Mouse (Mus musculus) natural killer cell, adult 2 months (primary cell): ENCODE measurements around the gene Nup93.

Experiments used
- DNase-seq, 2 experiments: peaks; one replicate each; pipeline ENCODE4 v3.0.0; 2022; ENCODE audit warnings: low spot score in 2 of 2

The Nup93 gene

DNA sequence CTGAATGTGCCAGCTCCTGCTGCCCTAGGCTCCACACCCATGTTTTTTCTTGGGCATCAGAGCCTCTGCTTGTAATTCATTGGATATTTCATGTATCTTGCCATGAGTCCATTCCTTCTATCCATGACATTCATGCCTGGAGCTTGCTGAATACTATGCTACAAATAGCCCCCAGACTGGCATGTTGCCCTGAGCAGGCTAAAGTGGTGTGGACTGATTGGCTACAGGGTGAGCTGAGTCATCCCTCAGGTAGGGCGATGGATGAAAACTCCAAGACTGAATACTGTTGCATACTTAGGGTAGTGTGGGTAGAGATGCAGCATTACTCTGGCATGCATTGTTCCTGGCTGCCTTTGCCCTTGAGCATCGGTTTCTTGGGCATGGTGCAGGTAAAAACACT is 102.9 kb downstream of the Nup93 start:
- DNase-seq, result no peak

DNA sequence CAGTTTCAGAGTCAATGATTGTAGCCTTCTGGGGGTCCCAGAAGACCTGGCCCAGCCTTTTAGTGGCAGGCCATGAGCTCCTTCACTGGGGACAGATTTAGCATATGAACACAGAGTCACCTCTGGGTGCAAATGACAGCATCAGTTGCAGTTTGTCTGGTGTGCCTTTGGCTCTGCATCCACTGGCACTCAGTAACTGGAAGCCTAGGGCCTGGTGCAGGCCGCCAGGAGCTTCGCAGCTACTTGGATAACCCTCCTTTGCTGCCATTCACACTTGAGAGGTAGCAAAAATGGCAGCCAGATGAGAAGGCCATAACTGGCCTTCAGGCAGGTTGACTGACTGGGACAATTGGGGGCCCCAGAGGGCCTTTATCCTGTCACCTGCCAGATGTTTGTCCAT is 103.3 kb downstream of the Nup93 start:
- no peak for DNase-seq

DNA sequence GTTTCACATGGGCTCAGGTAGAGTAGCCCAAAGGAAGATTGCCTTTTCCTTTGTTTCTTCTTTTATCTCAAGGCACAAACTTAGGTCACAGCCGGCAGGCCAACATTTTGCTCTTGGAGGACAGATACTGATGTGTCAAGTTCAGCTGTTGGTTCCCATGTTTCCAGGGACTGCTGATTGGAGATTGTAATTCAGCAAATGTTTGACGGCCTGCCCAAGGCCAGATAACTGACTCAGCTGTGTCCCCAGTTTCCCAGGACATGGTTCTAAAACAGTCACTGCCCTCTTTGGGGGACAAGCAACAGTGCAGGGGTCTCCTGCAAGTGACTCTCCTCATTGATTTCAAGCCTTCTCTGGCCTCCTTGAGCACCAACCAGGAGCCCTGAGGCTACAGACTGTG is 105.7 kb downstream of the Nup93 start:
- DNase-seq, result no peak

DNA sequence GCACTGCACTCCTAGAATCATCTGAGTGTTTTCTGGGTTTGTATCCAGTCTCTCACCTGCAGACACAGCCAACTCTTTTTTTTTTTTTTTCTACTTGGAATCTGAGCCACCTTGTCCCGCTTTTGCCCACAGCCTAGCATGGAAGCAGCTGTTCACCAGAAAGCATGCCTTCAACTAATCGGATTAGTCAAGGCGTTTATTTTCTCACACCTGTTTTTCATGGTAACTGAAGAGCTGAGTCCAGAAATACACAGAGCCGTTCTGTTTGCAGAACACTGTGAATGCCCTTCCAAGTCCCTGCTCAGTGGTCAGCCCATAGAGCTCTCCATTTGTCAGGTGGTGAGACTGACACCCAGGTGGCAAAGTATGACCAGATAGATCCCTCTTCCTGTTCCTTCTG is 107.7 kb downstream of the Nup93 start:
- no peak for DNase-seq

DNA sequence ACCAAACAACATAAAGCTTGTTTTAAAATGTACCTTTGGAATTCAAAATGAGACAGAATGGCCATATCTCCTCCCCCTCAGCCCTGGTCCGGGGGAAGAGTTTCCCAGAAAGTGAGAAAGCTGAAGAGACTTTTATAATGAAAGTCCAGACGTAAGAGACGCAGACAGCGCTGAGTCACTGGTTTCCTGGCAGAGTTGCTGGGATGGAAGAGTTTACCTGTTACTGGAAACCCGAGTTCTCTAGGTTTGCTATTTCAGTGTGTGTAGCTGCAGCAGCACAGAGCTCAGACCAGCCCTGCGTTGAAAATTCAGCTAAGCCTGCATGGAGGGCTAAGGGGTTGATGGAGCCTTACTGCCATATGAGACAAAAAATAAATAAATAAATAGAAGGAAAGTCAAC is 108.7 kb downstream of the Nup93 start:
- no peak for DNase-seq

DNA sequence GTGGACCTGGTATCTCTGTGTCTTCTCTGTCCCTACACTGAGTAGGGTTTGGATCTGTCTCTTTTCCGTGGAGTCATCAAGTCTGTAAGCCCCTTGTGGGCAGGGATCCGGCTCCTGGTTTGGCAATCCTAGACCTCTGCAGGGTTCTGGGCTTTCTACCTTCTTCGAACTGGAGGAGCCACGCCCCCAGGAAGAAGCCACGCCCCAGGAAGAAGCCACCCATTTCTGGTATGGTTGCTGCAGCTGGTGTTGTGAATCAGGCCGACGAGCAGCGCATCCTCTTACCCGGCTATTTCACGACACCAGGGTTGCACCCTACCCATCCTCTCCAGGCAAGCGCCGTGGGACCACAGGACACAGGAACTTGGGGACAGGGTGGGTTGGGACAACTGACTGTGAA is 109.7 kb downstream of the Nup93 start:
- DNase-seq, result no peak

DNA sequence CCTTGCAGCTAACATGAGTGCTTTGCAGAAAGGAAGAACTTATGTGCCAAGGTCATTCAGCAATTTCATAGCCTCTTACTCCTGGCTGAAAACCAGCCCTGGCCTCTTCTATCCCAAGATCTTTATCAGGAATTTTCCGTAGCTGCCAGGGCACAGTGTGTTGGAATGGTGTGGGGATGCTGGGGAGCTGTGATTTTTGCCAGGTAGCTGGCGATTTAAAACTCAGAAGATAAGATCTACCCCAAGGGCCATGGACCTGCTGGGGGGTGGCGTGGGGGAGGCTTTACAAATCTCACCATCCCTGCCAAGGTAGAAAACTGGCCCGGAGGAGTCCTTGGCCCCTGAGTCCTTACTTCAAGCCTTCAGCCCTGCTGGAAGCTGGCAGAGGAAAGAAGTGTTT is 111.7 kb downstream of the Nup93 start:
- no peak for DNase-seq

DNA sequence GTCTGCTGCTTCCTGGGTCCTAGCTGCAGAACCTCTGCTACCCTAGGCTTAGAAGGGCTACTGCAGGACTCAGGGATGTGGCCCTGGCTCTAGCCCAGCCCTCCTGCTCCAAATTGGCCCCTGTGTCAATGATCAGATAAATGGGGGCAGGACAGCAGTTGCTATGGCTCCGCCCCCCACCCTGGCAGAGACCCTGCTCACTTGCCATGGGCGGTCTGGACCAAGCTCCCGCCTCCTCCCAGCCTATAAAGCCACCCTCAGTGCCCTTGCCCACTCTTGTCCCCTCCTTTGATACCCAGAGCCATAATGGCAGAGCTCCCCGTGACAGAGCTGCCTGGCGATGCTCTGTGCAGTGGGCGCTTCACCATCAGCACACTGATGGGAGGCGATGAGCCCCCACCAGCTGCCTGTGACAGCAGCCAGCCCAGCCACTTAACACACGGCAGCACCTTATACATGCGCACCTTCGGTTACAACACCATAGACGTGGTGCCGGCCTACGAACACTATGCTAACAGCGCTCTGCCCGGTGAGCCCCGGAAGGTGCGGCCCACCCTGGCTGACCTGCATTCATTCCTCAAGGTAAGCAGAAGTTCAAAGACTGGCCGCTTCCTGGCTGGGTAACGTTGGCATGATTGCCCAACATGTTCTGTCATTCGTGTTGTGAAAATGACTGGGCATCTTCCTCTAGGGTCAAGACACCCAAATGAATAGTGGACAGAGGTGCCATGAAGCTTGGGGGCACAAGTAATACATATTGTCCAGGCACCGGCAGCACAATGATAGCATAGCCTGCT is 114.8 kb downstream of the Nup93 start, which contains the start of gene Slc12a3:
TSS of gene Slc12a3 (plus strand) at position 270 of the 797 bp plus-strand sequence.
- DNase-seq, result no peak

DNA sequence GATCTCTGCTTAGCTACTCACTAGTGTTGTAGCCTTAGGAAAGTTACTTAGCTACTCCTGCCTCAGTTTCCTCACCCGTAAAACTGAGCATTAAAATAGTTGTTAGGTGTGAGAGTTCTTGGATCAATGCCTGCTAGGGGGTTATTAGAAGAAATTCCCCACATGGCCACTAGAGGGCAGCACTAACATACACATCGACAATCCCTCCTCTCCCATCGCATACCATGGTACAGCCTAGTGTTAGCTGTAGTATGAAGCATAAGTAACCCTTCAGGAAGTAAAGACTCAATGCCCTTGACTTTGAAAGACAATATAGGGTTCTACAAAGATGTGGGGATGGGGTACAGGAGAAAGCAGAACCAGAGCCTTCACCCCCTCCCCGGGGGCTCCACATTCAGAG is 116.4 kb downstream of the Nup93 start:
- DNase-seq, result peak; percentile 59 to 70

DNA sequence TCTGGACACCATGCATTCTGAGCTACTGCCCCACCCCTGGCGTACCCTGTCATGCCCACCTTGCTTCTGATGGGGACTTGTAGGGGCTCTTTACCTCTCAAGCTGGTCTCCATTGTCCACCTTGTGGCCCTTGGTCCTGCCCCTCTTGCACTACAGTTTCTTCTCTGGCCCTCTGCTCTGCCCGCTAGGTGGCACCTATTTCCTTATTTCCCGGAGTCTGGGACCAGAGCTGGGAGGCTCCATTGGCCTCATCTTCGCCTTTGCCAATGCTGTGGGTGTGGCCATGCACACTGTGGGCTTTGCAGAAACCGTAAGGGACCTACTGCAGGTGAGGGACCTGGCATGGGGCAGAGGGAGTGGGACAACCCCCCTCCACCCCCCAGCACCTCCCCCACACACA is 119.0 kb downstream of the Nup93 start:
- DNase-seq, result no peak

DNA sequence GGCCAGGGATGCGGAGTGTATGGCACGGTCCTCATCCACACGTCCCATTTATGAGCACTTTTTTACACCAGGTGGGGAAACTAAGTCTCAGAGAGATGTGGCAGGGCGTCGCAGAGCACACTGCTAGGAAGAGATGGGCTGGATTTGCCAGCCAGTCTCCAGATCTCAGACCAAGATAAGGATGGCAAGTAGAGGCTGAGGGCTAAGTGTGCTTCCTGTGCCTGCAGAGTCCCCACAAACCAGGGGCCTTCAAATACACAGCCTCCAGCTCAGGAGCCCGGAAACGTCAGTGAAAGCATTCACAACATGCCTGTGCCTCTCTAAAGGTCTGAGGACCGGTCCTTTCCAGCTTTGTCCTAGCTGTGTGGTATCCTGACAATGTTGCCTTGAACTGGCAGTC is 123.2 kb downstream of the Nup93 start:
- no peak for DNase-seq

DNA sequence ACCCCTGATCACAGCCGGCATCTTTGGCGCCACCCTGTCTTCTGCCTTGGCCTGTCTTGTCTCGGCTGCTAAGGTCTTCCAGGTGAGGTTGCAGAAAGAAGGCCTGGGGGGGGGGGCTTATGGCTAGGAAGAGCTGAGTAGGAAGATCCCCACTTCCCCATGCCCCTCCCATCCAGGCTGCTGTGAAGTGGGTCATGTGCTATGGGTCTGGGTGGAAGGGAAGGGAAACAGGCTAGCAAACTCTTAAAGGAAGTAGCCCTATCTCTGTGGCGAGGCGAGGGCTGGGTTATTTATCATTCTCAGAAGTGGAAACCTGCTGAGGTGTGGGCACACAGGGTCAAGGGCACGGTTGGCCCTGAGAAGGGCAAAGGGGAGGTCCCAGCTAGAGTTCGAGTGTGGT is 126.4 kb downstream of the Nup93 start:
- DNase-seq, result no peak

DNA sequence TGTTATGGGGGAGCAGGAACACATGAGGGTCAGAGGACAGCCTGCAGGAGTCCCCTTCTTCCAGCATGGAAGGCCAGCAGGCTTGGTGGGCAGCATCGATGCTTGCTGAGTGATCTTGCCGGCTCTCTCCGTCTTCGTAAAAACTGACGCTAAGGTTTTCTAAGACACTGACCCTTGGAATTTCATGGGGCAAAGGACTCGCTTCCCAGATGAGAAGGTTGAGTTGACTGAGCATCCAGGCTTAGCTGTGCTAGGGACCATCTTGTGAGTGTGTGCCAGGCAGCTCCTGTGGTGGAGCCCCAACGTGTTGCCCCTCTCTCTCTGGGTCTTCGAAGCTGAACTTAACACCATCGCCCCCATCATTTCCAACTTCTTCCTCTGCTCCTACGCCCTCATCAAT is 128.3 kb downstream of the Nup93 start:
- DNase-seq, result no peak

DNA sequence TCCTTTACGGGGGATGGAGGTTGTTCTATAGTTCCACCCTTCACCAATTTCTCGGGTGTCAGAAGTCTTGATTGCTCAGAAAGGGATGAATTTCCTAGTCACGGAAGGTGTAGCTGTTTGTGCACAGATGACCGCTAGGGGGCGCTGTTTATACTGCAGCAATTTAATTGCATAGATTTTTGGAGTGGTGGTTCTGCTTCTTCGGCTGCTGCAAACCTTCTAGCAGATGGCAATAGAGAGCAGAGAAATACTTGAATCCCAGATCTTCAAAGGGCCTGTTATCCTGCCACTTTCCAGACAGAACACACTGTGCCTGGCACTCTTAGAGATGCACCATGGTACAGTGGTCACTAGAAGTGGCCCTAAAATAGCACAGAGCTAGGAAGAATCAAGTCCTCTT is 128.9 kb downstream of the Nup93 start:
- peak; percentile 75 to 85 for DNase-seq

DNA sequence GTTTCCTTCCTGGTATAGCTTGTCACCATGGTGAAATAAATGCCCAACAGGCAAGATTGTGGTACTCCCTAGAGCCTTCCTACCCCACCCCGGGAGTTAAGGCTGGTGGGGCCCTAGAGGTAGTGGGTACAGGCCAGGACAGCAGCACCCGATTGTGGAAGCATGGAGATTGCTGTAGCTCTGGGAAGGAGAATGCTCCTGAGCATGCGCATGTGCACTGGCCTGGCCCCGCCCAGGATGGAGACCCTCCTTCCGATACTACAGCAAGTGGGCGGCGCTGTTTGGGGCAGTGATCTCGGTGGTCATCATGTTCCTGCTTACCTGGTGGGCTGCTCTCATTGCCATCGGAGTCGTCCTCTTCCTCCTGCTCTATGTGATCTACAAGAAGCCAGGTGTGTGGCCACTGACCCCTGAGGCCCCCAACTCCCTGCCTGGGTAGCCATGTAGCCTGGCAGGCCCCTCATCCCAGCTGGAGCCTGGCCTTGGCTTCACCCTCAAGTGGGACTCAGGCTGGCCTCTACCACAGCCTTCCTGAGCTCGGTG is 129.5 kb downstream of the Nup93 start:
- no peak for DNase-seq

DNA sequence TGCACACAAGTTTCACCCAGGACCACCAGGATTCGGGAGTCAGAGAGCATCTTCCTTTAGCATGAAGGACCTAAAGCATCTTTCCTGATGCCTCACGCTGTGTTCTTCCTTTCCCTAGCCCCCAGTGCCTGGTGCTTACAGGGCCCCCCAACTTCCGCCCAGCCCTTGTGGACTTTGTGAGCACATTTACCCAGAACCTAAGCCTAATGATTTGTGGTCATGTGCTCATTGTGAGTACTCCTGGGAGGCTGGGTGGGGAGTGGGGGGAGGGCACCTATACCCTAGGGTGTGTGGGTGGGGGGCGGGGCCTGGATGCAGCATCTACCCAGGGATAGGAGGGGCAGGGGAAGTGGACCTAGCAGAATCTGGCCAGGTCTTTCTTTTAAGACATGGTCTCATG is 131.3 kb downstream of the Nup93 start:
- no peak for DNase-seq

DNA sequence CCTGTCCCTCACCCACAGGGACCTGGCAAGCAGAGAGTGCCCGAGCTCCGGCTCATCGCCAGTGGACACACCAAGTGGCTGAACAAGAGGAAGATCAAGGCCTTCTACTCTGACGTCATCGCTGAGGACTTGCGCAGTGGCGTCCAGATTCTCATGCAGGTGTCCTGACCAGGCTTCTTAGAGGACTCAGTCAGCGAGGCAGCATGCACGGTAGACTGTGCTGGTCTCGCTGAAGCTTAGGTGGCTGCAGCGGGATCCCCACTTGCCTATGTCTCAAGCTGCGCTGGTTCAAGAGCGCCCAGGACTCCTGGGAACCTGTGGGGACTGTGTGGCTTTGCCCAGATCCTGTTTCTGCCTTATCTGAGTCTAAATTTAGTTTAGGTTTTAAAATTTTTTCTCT is 131.9 kb downstream of the Nup93 start:
- no peak for DNase-seq

DNA sequence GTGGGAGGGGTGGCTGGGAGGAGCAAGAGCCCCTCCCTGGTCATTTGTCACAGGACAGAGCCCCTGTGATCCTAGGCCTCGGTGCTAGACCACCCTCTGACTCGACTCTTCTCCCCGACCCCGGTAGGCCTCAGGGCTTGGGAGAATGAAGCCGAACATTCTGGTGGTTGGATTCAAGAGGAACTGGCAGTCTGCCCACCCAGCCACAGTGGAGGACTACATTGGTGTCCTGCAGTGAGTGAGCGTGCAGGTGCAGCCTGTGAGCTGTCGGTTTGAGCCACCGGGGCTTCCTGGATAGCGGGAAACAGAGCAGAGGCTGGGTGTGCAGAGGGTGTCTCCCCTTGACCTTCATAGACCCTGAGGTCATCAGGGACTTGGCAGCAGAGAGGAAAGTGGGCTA is 134.1 kb downstream of the Nup93 start:
- DNase-seq, result no peak

DNA sequence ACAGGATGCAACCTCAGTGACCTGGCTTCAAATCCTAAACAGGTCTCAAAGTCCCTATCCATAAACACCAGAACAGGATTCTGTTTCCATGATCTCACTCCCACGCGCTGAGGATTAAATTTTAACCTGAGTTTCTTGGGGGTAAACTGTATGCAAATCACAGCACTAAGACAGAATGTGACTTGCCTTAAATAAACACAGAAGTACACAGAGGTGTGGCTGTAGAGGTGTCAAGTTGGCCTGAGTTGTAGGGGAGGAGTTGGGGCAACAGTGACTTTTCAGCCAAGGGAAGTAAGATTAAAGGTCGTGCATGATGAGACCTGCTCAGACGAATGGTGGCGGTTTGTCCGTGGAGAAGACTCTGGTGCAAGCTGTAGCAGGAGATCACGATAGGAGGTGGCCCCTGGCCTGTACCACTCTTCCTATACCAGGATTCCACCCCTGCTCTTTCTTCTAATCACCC is 139.7 kb downstream of the Nup93 start:
- peak; percentile 64 to 67 for DNase-seq

DNA sequence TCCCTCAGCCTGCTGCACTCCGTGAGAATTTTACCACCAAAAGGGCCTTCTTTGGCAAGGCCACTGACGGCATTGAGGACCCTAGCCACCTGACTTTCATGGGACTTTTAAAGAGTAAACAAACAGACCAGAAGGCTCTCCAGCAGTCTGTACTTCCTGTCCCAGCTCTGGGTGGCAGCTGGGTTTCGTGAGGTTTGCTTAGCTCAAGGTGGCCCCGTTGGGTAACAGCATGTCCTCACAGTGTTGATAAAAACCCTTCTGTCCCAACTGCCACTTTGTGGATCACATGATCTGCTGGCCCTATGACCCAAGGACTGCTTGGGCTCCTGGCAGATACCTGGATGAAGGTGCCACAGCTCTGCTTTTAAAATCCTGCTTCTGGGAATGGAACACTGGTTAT is 140.2 kb downstream of the Nup93 start:
- peak; percentile 66 to 71 for DNase-seq

DNA sequence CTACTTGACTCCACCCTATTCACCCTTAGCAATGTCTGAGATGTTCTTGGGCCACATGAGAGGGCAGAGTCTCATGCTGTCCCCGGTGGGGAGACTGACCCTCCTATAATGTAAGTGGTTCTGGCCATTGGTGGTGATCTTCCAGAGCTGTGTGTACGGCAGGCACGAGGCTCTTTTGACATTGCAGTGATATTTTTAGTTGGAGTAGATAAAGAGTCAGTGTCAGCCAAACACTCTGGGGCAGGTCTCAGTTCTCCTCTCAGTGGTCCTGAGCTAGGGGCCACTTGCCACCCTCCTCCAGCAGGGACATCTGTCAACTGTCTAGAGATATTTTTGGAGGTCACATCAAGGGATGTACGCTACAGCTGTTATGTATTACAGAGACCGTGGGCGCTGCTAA is 142.9 kb downstream of the Nup93 start:
- DNase-seq, result no peak

DNA sequence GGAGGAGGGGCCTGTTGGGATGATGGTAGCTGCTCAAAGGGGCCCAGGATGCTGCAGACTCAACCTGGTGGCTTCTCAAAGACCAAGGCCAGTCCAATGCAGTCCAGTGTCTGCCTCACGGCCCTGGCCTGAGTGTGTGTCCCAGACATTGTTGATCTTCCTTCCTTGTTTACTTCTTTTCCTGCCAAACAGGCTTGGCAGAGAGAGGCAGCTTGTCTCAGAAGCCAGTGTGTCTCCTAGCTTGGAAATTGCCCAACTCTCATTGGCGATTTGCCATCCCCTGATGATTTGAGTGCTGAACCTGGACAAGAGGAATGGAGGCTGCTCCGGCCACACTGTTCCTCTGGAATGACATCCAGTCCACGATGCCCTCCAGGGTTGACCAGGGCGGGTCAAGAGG is 144.2 kb downstream of the Nup93 start:
- DNase-seq, result no peak

DNA sequence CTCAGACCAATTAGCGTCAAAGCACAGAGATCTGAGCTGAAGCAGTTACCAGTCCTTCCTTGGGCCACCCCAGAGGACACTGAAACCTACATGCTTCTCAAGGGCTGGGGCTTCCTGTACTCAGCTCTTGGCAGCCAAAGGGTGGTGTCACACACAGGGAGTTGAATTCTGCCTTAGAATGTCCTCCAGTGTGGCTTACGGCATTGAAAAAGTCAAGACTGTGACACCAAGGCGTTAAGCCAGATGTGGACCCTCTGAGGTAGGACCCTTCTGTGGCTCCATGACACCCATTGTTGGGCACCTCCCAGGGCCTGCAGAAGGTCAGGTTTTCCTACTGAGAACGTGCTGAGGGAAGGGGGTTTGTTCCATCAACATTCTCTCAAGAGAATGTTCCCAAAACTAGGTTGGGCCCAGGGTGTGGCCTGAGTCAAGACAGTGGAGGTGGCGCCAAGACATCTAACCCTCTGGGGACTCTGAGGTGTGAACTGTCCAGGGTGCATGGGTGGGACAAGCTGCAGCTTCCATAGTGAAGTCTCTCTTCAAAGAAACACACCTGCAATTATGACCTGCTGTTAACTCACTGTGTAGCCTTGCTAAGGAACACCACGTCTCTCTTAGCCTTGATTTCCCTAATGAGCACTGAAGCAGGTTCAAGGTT is 147.5 kb downstream of the Nup93 start:
- no peak for DNase-seq
